Mouse (Mus musculus) R1 (cell line): Measurements from ENCODE around the gene Mettl23.

ENCODE experiments used
- DNase-seq: peaks from one replicate; pipeline ENCODE4 v3.0.0-alpha.2; 2018; ENCODE audit warnings: low read depth, low spot score

The Mettl23 gene

GRCm38 (mm10) chr11:116880839-116881238 is 37.8 kb downstream of the Mettl23 start:
- DNase-seq, result peak; percentile 65

- no peak for DNase-seq
Observed at GRCm38 (mm10) chr11:116881440-116881839, 38.4 kb downstream of the Mettl23 start.

GRCm38 (mm10) chr11:116882446-116882845 is 39.4 kb downstream of the Mettl23 start:
- peak; percentile 69 for DNase-seq

- no peak for DNase-seq
Observed at GRCm38 (mm10) chr11:116884061-116884460, 41.0 kb downstream of the Mettl23 start.

GRCm38 (mm10) chr11:116885275-116886151 is 42.4 kb downstream of the Mettl23 start:
- peak; percentile 94 for DNase-seq

GRCm38 (mm10) chr11:116887136-116887535 is 44.1 kb downstream of the Mettl23 start:
- DNase-seq, result no peak

- peak; percentile 92 for DNase-seq
Observed at GRCm38 (mm10) chr11:116893532-116894442, 50.7 kb downstream of the Mettl23 start.

GRCm38 (mm10) chr11:116895402-116895801 is 52.3 kb downstream of the Mettl23 start:
- DNase-seq, result peak; percentile 52

GRCm38 (mm10) chr11:116899247-116899646 is 56.2 kb downstream of the Mettl23 start:
- DNase-seq, result no peak

- DNase-seq, result peak; percentile 79
Observed at GRCm38 (mm10) chr11:116902588-116902987, 59.5 kb downstream of the Mettl23 start.
